Mouse (Mus musculus) gastrocnemius, postnatal 10 days (tissue): Measurements from ENCODE around the gene Arhgap32. TPM values are rescaled to one million over a fixed set of nuclear protein-coding genes. Genes with fewer than 3 reads are reported as not detected.
"Not testable (repeated sequence)": the region's sequence is repeated elsewhere in the genome, so short reads cannot be mapped to it uniquely, and the experiment has no call there.

ENCODE experiments used
- DNase-seq: peaks from one replicate; pipeline ENCODE4 v3.0.0; 2021; ENCODE audit warnings: mixed read lengths
- long read RNA-seq, 2 experiments: library from polyadenylated mRNA; stranded (forward); transcript quantifications; one replicate each; pipeline ENCODE4 v2.0.0; 2021
- total RNA-seq, 2 experiments: library from RNA; stranded (reverse); gene quantifications; 2 replicates each; pipeline ENCODE4 v1.2.3; 2021

Gene Arhgap32
- 10 to 100 TPM; 23.4 to 29.5 TPM for total RNA-seq
- long read RNA-seq, experiment 1, partial matches to known transcripts: 1 of 3 reads
- long read RNA-seq, experiment 1, other reads (novel, unspliced or antisense): 2 of 3 reads
- long read RNA-seq, experiment 2, partial matches to known transcripts: 0 of 1 reads
- long read RNA-seq, experiment 2, other reads (novel, unspliced or antisense): 1 of 1 reads

GRCm38 (mm10) chr9:32115786-32116185 is at the start of gene Arhgap32:
Gene Arhgap32 (plus strand): TSS chr9:32116136.
- DNase-seq: no peak

GRCm38 (mm10) chr9:32072778-32073177 is 43.2 kb upstream of the Arhgap32 start:
- DNase-seq: no peak

GRCm38 (mm10) chr9:32088106-32088776 is 27.7 kb upstream of the Arhgap32 start:
- no peak for DNase-seq

GRCm38 (mm10) chr9:32088882-32089281 is 27.1 kb upstream of the Arhgap32 start:
- DNase-seq: no peak

GRCm38 (mm10) chr9:32093456-32093855 is 22.5 kb upstream of the Arhgap32 start:
- DNase-seq: no peak

- DNase-seq: no peak
These were observed 21.4 kb upstream of the Arhgap32 start for GRCm38 (mm10) chr9:32094351-32095120.

- DNase-seq: no peak
These were observed 20.4 kb upstream of the Arhgap32 start for GRCm38 (mm10) chr9:32095511-32095910.

- no peak for DNase-seq
These were observed 19.4 kb upstream of the Arhgap32 start for GRCm38 (mm10) chr9:32096541-32096940.

- no peak for DNase-seq
These were observed 18.8 kb upstream of the Arhgap32 start for GRCm38 (mm10) chr9:32097123-32097522.

- no peak for DNase-seq
These were observed 17.3 kb upstream of the Arhgap32 start for GRCm38 (mm10) chr9:32098425-32099155.

- DNase-seq: no peak
These were observed 15.4 kb upstream of the Arhgap32 start for GRCm38 (mm10) chr9:32100561-32100960.

GRCm38 (mm10) chr9:32101488-32101887 is 14.4 kb upstream of the Arhgap32 start:
- DNase-seq: no peak

GRCm38 (mm10) chr9:32104670-32105069 is 11.3 kb upstream of the Arhgap32 start:
- DNase-seq: no peak

- DNase-seq: no peak
These were observed 5.6 kb upstream of the Arhgap32 start for GRCm38 (mm10) chr9:32110376-32110775.

GRCm38 (mm10) chr9:32116272-32116671 is 336 bp downstream of the Arhgap32 start:
- DNase-seq: no peak

- DNase-seq: no peak
These were observed 1.9 kb downstream of the Arhgap32 start for GRCm38 (mm10) chr9:32117876-32118275.

- DNase-seq: no peak
These were observed 2.5 kb downstream of the Arhgap32 start for GRCm38 (mm10) chr9:32118433-32118832.

- DNase-seq: no peak
These were observed 3.6 kb downstream of the Arhgap32 start for GRCm38 (mm10) chr9:32119586-32119985.

- no peak for DNase-seq
These were observed 4.2 kb downstream of the Arhgap32 start for GRCm38 (mm10) chr9:32120162-32120561.

GRCm38 (mm10) chr9:32121271-32121670 is 5.3 kb downstream of the Arhgap32 start:
- not testable (repeated sequence) for DNase-seq

GRCm38 (mm10) chr9:32136195-32136594 is 20.3 kb downstream of the Arhgap32 start:
- DNase-seq: no peak

GRCm38 (mm10) chr9:32136680-32137295 is 20.9 kb downstream of the Arhgap32 start:
- DNase-seq: no peak
